Mouse (Mus musculus) embryonic fibroblast, embryonic 13.5 days (primary cell): Measurements from ENCODE around the gene Polr3h.
A peak's percentile ranks its signal among the peaks of the same experiment; 100 is the strongest.

Source experiments
- CTCF ChIP-seq: IDR thresholded peaks from 2 replicates; pipeline ENCODE4 v1.5.1; 2011; ENCODE audit warnings: mild to moderate bottlenecking, control low read depth, low read length, moderate library complexity, borderline replicate concordance; ENCODE audit not compliant: insufficient read depth
- POLR2A ChIP-seq: IDR thresholded peaks from 2 replicates; pipeline ENCODE4 v1.6.1; 2011; ENCODE audit warnings: low read depth, mild to moderate bottlenecking, control low read depth, low read length, moderate library complexity

DNA sequence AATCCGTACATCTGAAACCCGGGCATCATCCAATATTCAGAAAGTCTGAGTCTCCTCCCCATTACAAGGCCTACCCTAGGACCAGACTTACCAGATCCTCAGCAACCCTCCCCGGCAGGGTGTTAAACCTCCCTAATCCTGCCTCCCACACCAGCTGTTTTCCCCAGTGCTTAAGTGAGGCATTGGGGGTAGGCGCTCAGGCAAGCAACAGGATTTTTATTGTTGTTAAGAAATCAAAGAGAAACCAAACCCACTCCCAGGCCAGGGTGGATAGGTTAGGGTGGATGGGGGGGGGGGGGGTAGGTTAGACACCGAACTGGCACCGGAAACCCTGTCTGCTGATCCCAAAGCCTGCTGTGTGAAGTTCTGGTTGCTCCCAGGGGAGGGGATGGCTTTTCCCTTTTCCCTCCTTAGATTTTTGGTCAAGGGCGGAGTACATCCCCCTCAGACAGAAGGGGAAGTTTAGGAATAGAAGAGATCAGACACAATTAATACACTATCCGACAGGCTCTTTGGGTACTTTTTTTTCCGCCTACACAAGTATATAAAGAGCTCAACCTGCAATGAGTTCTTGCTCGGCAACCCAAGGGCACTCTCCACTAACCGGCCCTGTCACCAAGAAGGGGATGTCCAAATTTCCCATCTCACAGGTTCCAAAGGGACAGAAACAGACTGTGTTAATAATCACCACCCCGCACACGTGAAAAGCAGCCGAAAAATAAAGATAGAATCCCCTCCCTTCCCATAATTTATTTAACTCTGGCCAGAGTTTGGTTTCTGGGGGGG is 68.9 kb downstream of the Polr3h start:
- TF ChIP-seq CTCF (no peak), POLR2A (peak; percentile 4; the same call in 1 of the 2 replicates)
